Mouse (Mus musculus) kidney, adult 2 months (tissue): ENCODE measurements at regions not wholly inside any gene's neighbourhood (a gene's known extent, or its start where the extent isn't known, plus 50 kb on each side); places are given as distances from the start of the nearest gene placed in this dataset.

Source experiments
- CTCF ChIP-seq: fragments of 200-500 bp; conservative IDR thresholded peaks from 2 replicates; pipeline ENCODE4 v1.5.1; 2011; ENCODE audit warnings: low read depth, mild to moderate bottlenecking, control low read depth, low read length, moderate library complexity, mixed read lengths; ENCODE audit not compliant: insufficient read depth, insufficient read length
- POLR2A ChIP-seq: fragments of 200-500 bp; IDR thresholded peaks from one replicate; pipeline ENCODE4 v1.6.1; 2011; ENCODE audit warnings: low read depth, low read length, control low read depth

- TF ChIP-seq POLR2A: no peak
- no peak for TF ChIP-seq CTCF
These were observed 246.8 kb upstream of the Gm49339 start for GRCm38 (mm10) chr10:51233592-51233991.
